Mouse (Mus musculus) testis, adult 2 months (tissue): Measurements from ENCODE around the gene Qprt. TPM values are rescaled to one million over a fixed set of nuclear protein-coding genes. Genes with fewer than 3 reads are reported as not detected.

Experiments used
- H3K27ac ChIP-seq: fragments of 200-500 bp; 2 replicates; pipeline ENCODE4 v1.5.1; 2012; ENCODE audit warnings: low read depth, low read length; ENCODE audit not compliant: control insufficient read depth, insufficient read depth
- H3K27me3 ChIP-seq: fragments of 200-500 bp; 2 replicates; pipeline ENCODE4 v1.6.1; 2012; ENCODE audit warnings: mild to moderate bottlenecking, low read length, moderate library complexity; ENCODE audit not compliant: control insufficient read depth, insufficient read depth
- H3K36me3 ChIP-seq: fragments of 200-500 bp; 2 replicates; pipeline ENCODE4 v1.6.1; 2012; ENCODE audit warnings: mild to moderate bottlenecking, low read length; ENCODE audit not compliant: control insufficient read depth, insufficient read depth
- H3K4me1 ChIP-seq: fragments of 200-500 bp; 2 replicates; pipeline ENCODE4 v1.6.1; 2012; ENCODE audit warnings: low read length; ENCODE audit not compliant: control insufficient read depth, insufficient read depth
- H3K4me3 ChIP-seq: fragments of 200-500 bp; 2 replicates; pipeline ENCODE4 v1.5.1; 2012; ENCODE audit warnings: low read depth, mild to moderate bottlenecking, low read length, moderate library complexity, mixed read lengths; ENCODE audit not compliant: control insufficient read depth
- CTCF ChIP-seq: fragments of 200-500 bp; IDR thresholded peaks from 2 replicates; pipeline ENCODE4 v1.5.1; 2012; ENCODE audit warnings: low read depth, mild to moderate bottlenecking, inconsistent platforms, low read length, moderate library complexity; ENCODE audit not compliant: control insufficient read depth, insufficient read depth, insufficient replicate concordance
- POLR2A ChIP-seq: fragments of 200-500 bp; IDR thresholded peaks from 2 replicates; pipeline ENCODE4 v1.6.1; 2012; ENCODE audit warnings: low read depth, mild to moderate bottlenecking, inconsistent platforms, low read length, moderate library complexity; ENCODE audit not compliant: control insufficient read depth
- polyA plus RNA-seq: library from polyadenylated mRNA; depleted of rRNA; stranded (reverse); fragments of >200 nt; gene quantifications from 2 replicates; pipeline ENCODE4 v1.2.3, GENCODE M21; 2012

Qprt gene
- polyA plus RNA-seq, 1 experiment, result 0.05 TPM

GRCm38 (mm10) chr7:127112921-127113597, 9.0 kb downstream of the Qprt start:
- Histone ChIP-seq H3K27me3 (no peaks in the 10 kb centered on the region), H3K27ac (no peak overlapping the region), H3K4me3 (no peak overlapping the region), H3K36me3 (no peaks in the 10 kb centered on the region), H3K4me1 (no peaks in the 10 kb centered on the region; the same call in 1 of the 2 replicates)
- TF ChIP-seq POLR2A (no peak), CTCF (no peak)

DNA sequence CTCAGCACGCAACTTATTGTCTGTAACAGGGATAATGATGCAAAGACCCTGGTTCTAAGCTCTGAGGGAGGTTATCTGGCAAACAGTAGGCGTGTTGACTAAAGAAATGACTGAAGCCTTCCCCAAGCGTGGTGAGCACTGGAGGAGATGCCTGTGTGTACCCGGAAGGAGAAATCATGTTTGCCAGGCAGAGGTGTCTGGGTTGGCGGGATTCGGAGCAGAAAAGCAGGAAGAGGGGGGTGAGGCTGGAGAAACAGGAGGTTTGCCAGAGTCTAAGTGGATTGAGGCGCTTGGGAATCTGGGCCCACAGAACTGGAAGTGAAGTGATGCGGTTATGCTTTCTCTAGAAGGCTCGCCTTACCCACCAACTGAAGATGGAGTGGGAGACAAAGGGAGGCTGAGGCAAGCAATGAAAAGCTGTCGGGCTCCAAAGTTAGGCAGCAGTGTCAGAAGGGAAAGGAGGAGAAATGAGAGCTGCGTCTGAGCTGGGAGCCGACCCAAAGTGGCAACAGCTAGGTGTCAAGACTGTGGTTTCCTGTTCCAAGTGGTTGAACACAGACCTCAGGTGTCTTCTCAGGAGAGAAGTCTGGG, 9.7 kb downstream of the Qprt start:
- Histone ChIP-seq H3K27ac (no peak overlapping the region), H3K4me1 (no peaks in the 10 kb centered on the region; the same call in 1 of the 2 replicates), H3K27me3 (no peaks in the 10 kb centered on the region), H3K36me3 (no peaks in the 10 kb centered on the region), H3K4me3 (no peak overlapping the region)
- TF ChIP-seq POLR2A (no peak), CTCF (no peak)

- H3K36me3 ChIP-seq, result no peaks in the 10 kb centered on the region
- no peaks in the 10 kb centered on the region; the same call in 1 of the 2 replicates for H3K4me1 ChIP-seq
- H3K27me3 ChIP-seq, result no peaks in the 10 kb centered on the region
- TF ChIP-seq POLR2A (no peak), CTCF (peak; percentile 87; the same call in 1 of the 2 replicates)
- H3K4me3 ChIP-seq, result no peak overlapping the region
- no peak overlapping the region for H3K27ac ChIP-seq
These were observed 10.6 kb downstream of the Qprt start for GRCm38 (mm10) chr7:127111461-127111860.

DNA sequence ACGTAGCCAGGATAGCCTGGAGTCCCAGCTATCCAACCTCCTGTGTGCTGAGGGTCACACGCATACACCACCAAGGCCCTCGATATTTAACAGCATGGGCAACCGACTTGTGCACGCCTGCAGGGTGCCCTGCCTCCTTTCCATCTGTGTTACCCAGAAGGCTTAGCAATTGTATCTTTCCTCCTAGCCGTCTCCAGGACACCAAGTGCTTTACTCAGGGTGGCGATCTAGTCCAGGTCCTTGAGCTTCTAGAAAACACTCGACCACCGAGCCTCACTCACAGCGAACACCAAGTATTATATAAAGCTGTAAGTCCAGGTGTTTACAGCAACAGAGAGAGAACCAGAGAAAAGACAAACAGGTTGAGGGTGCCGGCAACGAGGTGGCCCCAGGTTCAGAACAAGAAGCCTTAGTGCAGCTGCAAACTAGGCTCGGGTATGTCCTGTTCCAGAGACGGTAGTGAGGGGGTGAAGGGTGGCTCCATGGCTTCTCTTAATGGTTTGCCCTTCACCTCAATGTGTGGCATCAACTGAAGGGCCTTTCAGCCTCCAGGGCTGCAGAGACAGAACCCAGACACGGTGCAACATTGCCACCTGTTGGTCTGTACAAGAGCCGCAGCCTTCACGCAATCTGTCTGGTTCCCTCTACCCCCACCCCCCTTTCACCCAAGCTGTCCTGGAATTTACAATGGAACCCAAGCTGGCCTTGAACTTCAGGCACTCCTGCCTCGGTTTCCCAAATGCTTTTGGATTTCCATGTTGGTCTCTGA, 11.6 kb downstream of the Qprt start:
- Histone ChIP-seq H3K27me3 (no peaks in the 10 kb centered on the region), H3K4me1 (no peaks in the 10 kb centered on the region; the same call in 1 of the 2 replicates), H3K4me3 (no peak overlapping the region), H3K27ac (no peak overlapping the region), H3K36me3 (no peaks in the 10 kb centered on the region)
- TF ChIP-seq POLR2A (no peak), CTCF (peak; percentile 85)

- Histone ChIP-seq H3K4me1 (no peaks in the 10 kb centered on the region), H3K4me3 (no peak overlapping the region), H3K27ac (no peak overlapping the region), H3K36me3 (no peaks in the 10 kb centered on the region), H3K27me3 (no peaks in the 10 kb centered on the region)
- no peak for TF ChIP-seq CTCF
These were observed 16.5 kb downstream of the Qprt start for GRCm38 (mm10) chr7:127105551-127105950.

- peak overlapping the region; percentile 55 for H3K4me3 ChIP-seq
- no peak overlapping the region; the same call in 1 of the 2 replicates for H3K27ac ChIP-seq
- H3K27me3 ChIP-seq, result no peaks in the 10 kb centered on the region
- no peaks in the 10 kb centered on the region for H3K4me1 ChIP-seq
- TF ChIP-seq POLR2A, result no peak; the same call in 1 of the 2 replicates
- no peak for TF ChIP-seq CTCF
- H3K36me3 ChIP-seq, result no peaks in the 10 kb centered on the region
These were observed 17.3 kb downstream of the Qprt start for GRCm38 (mm10) chr7:127104560-127105332.
